Comparison of ENCODE assay signal across 13 mouse cellular contexts in genomic region chr17:6959543-6960259, GRCm38 (mm10). TPM values are rescaled to one million over a fixed set of nuclear protein-coding genes. Genes with fewer than 3 reads are reported as not detected.
DNase-seq lines count a peak whose midpoint lies in the region; ATAC-seq and TF ChIP-seq lines count a peak whose summit lies in the region.
"Not testable (repeated sequence)": the region's sequence is repeated elsewhere in the genome, so short reads cannot be mapped to it uniquely, and the experiment has no call there.
"Had no signal": no experiment of that assay in that cellular context is flagged by ENCODE, and none has a peak within 500 bp of the region (broad histone marks: within the 10 kb centered on the region; RNA-seq: fewer than 3 reads in every experiment).

No protein-coding gene starts in this region.

- H3K27ac ChIP-seq in forebrain, embryonic 13.5 days; heart, embryonic 15.5 days; intestine, embryonic 15.5 days; liver, embryonic 14.5 days; midbrain, embryonic 14.5 days (replicated peaks; ENCODE audit: low read depth, low read length); stomach, embryonic 16.5 days (ENCODE audit: low read length): not testable (repeated sequence)

- not testable (repeated sequence) for H3K27me3 ChIP-seq in forebrain, embryonic 13.5 days; heart, embryonic 15.5 days; intestine, embryonic 15.5 days (replicated peaks); liver, embryonic 14.5 days (ENCODE audit: control insufficient read depth, insufficient read depth, low read length); midbrain, embryonic 14.5 days (ENCODE audit: control insufficient read depth, insufficient read depth, low read length); stomach, embryonic 16.5 days (ENCODE audit: control insufficient read depth, insufficient read depth, low read length)

- peak overlapping the region; percentile 56 for H3K4me2 ChIP-seq in forebrain, embryonic 13.5 days
- peak overlapping the region; percentile 49 for H3K4me2 ChIP-seq in heart, embryonic 15.5 days
- H3K4me2 ChIP-seq in intestine, embryonic 15.5 days (replicated peaks), result peak overlapping the region; percentile 42
- peak overlapping the region; percentile 63 for H3K4me2 ChIP-seq in liver, embryonic 14.5 days (ENCODE audit: low read depth)
- peak overlapping the region; percentile 49 for H3K4me2 ChIP-seq in midbrain, embryonic 14.5 days (ENCODE audit: low read length)
- peak overlapping the region; percentile 40 for H3K4me2 ChIP-seq in stomach, embryonic 16.5 days (ENCODE audit: low read depth, low read length)

- not testable (repeated sequence) for H3K9me3 ChIP-seq in forebrain, embryonic 13.5 days (replicated peaks); heart, embryonic 15.5 days (replicated peaks); intestine, embryonic 15.5 days; liver, embryonic 14.5 days (ENCODE audit: control insufficient read depth, low read length); midbrain, embryonic 14.5 days (ENCODE audit: control insufficient read depth, low read length); stomach, embryonic 16.5 days (replicated peaks; ENCODE audit: control insufficient read depth, low read length)

- TF ChIP-seq CTCF in liver, embryonic 14.5 days (IDR thresholded peaks at IDR 0.05; ENCODE audit: low read depth), result not testable (repeated sequence)

- not testable (repeated sequence) for H3K4me1 ChIP-seq in forebrain, embryonic 13.5 days; heart, embryonic 15.5 days (replicated peaks); intestine, embryonic 15.5 days (replicated peaks); liver, embryonic 14.5 days (replicated peaks; ENCODE audit: control insufficient read depth in 2 of 2, insufficient read depth in 2 of 2, low read length in 1 of 2); midbrain, embryonic 14.5 days (ENCODE audit: control insufficient read depth, insufficient read depth, low read length); stomach, embryonic 16.5 days (ENCODE audit: control insufficient read depth, insufficient read depth, low read length)

- DNase-seq in adrenal gland, adult 2 months, result peak; percentile 6
- peak; percentile 39 to 50 for DNase-seq in kidney, postnatal 25 days
- not testable (repeated sequence) for DNase-seq in liver, embryonic 14.5 days (ENCODE audit: low read depth in 3 of 3, low spot score in 3 of 3); midbrain, embryonic 14.5 days

- WGBS in forebrain, embryonic 13.5 days, result 62% methylated on average over 4 of the region's 6 CpGs
- 57% methylated on average over 5 of the region's 6 CpGs for WGBS in heart, embryonic 15.5 days
- 48% methylated on average over 5 of the region's 6 CpGs for WGBS in intestine, embryonic 15.5 days
- 74% methylated on average over 3 of the region's 6 CpGs for WGBS in liver, embryonic 14.5 days (ENCODE audit: insufficient replicate concordance)
- 84% methylated on average over 3 of the region's 6 CpGs for WGBS in midbrain, embryonic 14.5 days
- WGBS in stomach, embryonic 16.5 days, result 59% methylated on average over 3 of the region's 6 CpGs

- ATAC-seq in forebrain, embryonic 13.5 days; heart, embryonic 15.5 days (replicated peaks; ENCODE audit: insufficient number of reproducible peaks, insufficient read depth, low FRiP score, low read depth); intestine, embryonic 15.5 days; liver, embryonic 14.5 days (ENCODE audit: insufficient read depth); midbrain, embryonic 14.5 days (ENCODE audit: low FRiP score, low TSS enrichment); stomach, embryonic 16.5 days (ENCODE audit: insufficient read depth, low FRiP score): not testable (repeated sequence)

- H3K9ac ChIP-seq in forebrain, embryonic 13.5 days; heart, embryonic 15.5 days; intestine, embryonic 15.5 days; liver, embryonic 14.5 days (replicated peaks); midbrain, embryonic 14.5 days (replicated peaks; ENCODE audit: low read length); stomach, embryonic 16.5 days (ENCODE audit: low read length): not testable (repeated sequence)

- peaks cover 10% of the 10 kb centered on the region; the same call in 1 of the 2 replicates for H3K36me3 ChIP-seq in forebrain, embryonic 13.5 days (ENCODE audit: poor library complexity, severe bottlenecking)
- not testable (repeated sequence) for H3K36me3 ChIP-seq in heart, embryonic 15.5 days; intestine, embryonic 15.5 days; liver, embryonic 14.5 days (replicated peaks; ENCODE audit: control insufficient read depth, insufficient read depth, low read depth); midbrain, embryonic 14.5 days (ENCODE audit: control insufficient read depth, insufficient read depth, low read length); stomach, embryonic 16.5 days (ENCODE audit: control insufficient read depth, insufficient read depth, low read length)

- H3K4me3 ChIP-seq in forebrain, embryonic 13.5 days, result peak overlapping the region; percentile 51
- peak overlapping the region; percentile 58 for H3K4me3 ChIP-seq in heart, embryonic 15.5 days
- H3K4me3 ChIP-seq in intestine, embryonic 15.5 days (replicated peaks), result peak overlapping the region; percentile 49; the same call in 1 of the 2 replicates
- peak overlapping the region; percentile 61 to 62; a peak in 2 of 4 replicates for H3K4me3 ChIP-seq in liver, embryonic 14.5 days (ENCODE audit: insufficient read depth in 1 of 2, low read depth in 2 of 2, low read length in 2 of 2)
- H3K4me3 ChIP-seq in midbrain, embryonic 14.5 days (replicated peaks; ENCODE audit: low read depth, low read length), result peak overlapping the region; percentile 15; the same call in 1 of the 2 replicates
- H3K4me3 ChIP-seq in stomach, embryonic 16.5 days (replicated peaks; ENCODE audit: low read length), result peak overlapping the region; percentile 26

- TF ChIP-seq EP300 in liver, embryonic 14.5 days (IDR thresholded peaks at IDR 0.05; ENCODE audit: low read depth), result not testable (repeated sequence)

RNA-seq across cellular contexts. Expression of gene Tagap1, which starts 1.3 kb away (rescaled TPM):
- total RNA-seq in adrenal gland, adult 2 months (2021), result 10 to 100 TPM; 18.1 to 18.2 TPM
- 6.3 and 8.1 TPM in 2 replicates for polyA plus RNA-seq in adrenal gland, adult 2 months (2012; rRNA removed)
- 48.8 and 50.1 TPM in 2 replicates for polyA plus RNA-seq in forebrain, embryonic 13.5 days (2015; fragmentation: Nextera tagmentation; extraction: Ambion mirVana)
- 23.7 and 32.7 TPM in 2 replicates for polyA plus RNA-seq in heart, embryonic 15.5 days (2015; fragmentation: Nextera tagmentation; extraction: Ambion mirVana)
- polyA plus RNA-seq in intestine, embryonic 15.5 days (2015; fragmentation: Nextera tagmentation; extraction: Ambion mirVana), result 45.7 and 46.3 TPM in 2 replicates
- 8.8 and 11.2 TPM in 2 replicates for polyA plus RNA-seq in liver, embryonic 14.5 days (2012; rRNA removed)
- 12.4 and 14.7 TPM in 2 replicates for polyA plus RNA-seq in liver, embryonic 14.5 days (2014; fragmentation: Nextera tagmentation; extraction: Ambion mirVana)
- polyA plus RNA-seq in midbrain, embryonic 14.5 days (2014; fragmentation: Nextera tagmentation; extraction: Ambion mirVana), result 63.8 and 70.2 TPM in 2 replicates
- polyA plus RNA-seq in stomach, embryonic 16.5 days (2015; fragmentation: Nextera tagmentation; extraction: Ambion mirVana), result 35.8 and 37.6 TPM in 2 replicates

RNA-seq across cellular contexts. Expression of gene Rnaset2b, which starts 10.7 kb away (rescaled TPM):
- total RNA-seq in adrenal gland, adult 2 months (2021), result 100 to 1,000 TPM; 458 to 572 TPM
- polyA plus RNA-seq in adrenal gland, adult 2 months (2012; rRNA removed), result 68.6 and 105 TPM in 2 replicates
- 85.6 and 94.6 TPM in 2 replicates for polyA plus RNA-seq in forebrain, embryonic 13.5 days (2015; fragmentation: Nextera tagmentation; extraction: Ambion mirVana)
- 238 and 260 TPM in 2 replicates for polyA plus RNA-seq in heart, embryonic 15.5 days (2015; fragmentation: Nextera tagmentation; extraction: Ambion mirVana)
- 245 and 268 TPM in 2 replicates for polyA plus RNA-seq in intestine, embryonic 15.5 days (2015; fragmentation: Nextera tagmentation; extraction: Ambion mirVana)
- 39.4 and 63.3 TPM in 2 replicates for polyA plus RNA-seq in liver, embryonic 14.5 days (2012; rRNA removed)
- 94.6 and 108 TPM in 2 replicates for polyA plus RNA-seq in liver, embryonic 14.5 days (2014; fragmentation: Nextera tagmentation; extraction: Ambion mirVana)
- polyA plus RNA-seq in midbrain, embryonic 14.5 days (2014; fragmentation: Nextera tagmentation; extraction: Ambion mirVana), result 62.1 and 64.3 TPM in 2 replicates
- 245 and 270 TPM in 2 replicates for polyA plus RNA-seq in stomach, embryonic 16.5 days (2015; fragmentation: Nextera tagmentation; extraction: Ambion mirVana)

RNA-seq across cellular contexts. Expression of gene Rsph3b, which starts 11.2 kb away (rescaled TPM):
- 10 to 100 TPM; 40.9 to 49.0 TPM for total RNA-seq in adrenal gland, adult 2 months (2021)
- polyA plus RNA-seq in adrenal gland, adult 2 months (2012; rRNA removed), result 46.6 and 48.9 TPM in 2 replicates
- 48.5 and 48.7 TPM in 2 replicates for polyA plus RNA-seq in forebrain, embryonic 13.5 days (2015; fragmentation: Nextera tagmentation; extraction: Ambion mirVana)
- 66.3 and 68.9 TPM in 2 replicates for polyA plus RNA-seq in heart, embryonic 15.5 days (2015; fragmentation: Nextera tagmentation; extraction: Ambion mirVana)
- 38.9 and 42.0 TPM in 2 replicates for polyA plus RNA-seq in intestine, embryonic 15.5 days (2015; fragmentation: Nextera tagmentation; extraction: Ambion mirVana)
- polyA plus RNA-seq in liver, embryonic 14.5 days (2012; rRNA removed), result 4.5 and 5.4 TPM in 2 replicates
- 11.0 and 14.0 TPM in 2 replicates for polyA plus RNA-seq in liver, embryonic 14.5 days (2014; fragmentation: Nextera tagmentation; extraction: Ambion mirVana)
- polyA plus RNA-seq in midbrain, embryonic 14.5 days (2014; fragmentation: Nextera tagmentation; extraction: Ambion mirVana), result 53.3 and 55.9 TPM in 2 replicates
- polyA plus RNA-seq in stomach, embryonic 16.5 days (2015; fragmentation: Nextera tagmentation; extraction: Ambion mirVana), result 43.5 and 51.8 TPM in 2 replicates

RNA-seq across cellular contexts. Expression of gene Gm49721, which starts 19.0 kb away (rescaled TPM):
- total RNA-seq in adrenal gland, adult 2 months (2021), result under 1 TPM; 0.31 to 0.63 TPM
- 4.4 and 5.8 TPM in 2 replicates for polyA plus RNA-seq in adrenal gland, adult 2 months (2012; rRNA removed)
- 0.22 and 0.47 TPM in 2 replicates for polyA plus RNA-seq in forebrain, embryonic 13.5 days (2015; fragmentation: Nextera tagmentation; extraction: Ambion mirVana)
- polyA plus RNA-seq in heart, embryonic 15.5 days (2015; fragmentation: Nextera tagmentation; extraction: Ambion mirVana), result 0.05 TPM in 1 of 2 replicates, not detected in the other
- 0.27 and 0.33 TPM in 2 replicates for polyA plus RNA-seq in intestine, embryonic 15.5 days (2015; fragmentation: Nextera tagmentation; extraction: Ambion mirVana)
- 0.10 and 0.15 TPM in 2 replicates for polyA plus RNA-seq in liver, embryonic 14.5 days (2012; rRNA removed)
- polyA plus RNA-seq in liver, embryonic 14.5 days (2014; fragmentation: Nextera tagmentation; extraction: Ambion mirVana), result 0.06 TPM in 1 of 2 replicates, not detected in the other
- polyA plus RNA-seq in midbrain, embryonic 14.5 days (2014; fragmentation: Nextera tagmentation; extraction: Ambion mirVana), result 0.31 TPM in 1 of 2 replicates, not detected in the other
- polyA plus RNA-seq in stomach, embryonic 16.5 days (2015; fragmentation: Nextera tagmentation; extraction: Ambion mirVana), result 0.37 TPM in 1 of 2 replicates, not detected in the other
- total RNA-seq: adrenal gland, adult 18-20 months; heart, adult 8-10 months; megakaryocyte-erythroid progenitor cell, adult 5-6 weeks had no signal
- polyA plus RNA-seq: C2C12, Patski had no signal
